Mouse (Mus musculus) spleen, adult 2 months (tissue): Measurements from ENCODE around the gene Fam189a1.

Experiments used
- CTCF ChIP-seq: fragments of 200-500 bp; IDR thresholded peaks from 2 replicates; pipeline ENCODE4 v1.5.1; 2011; ENCODE audit warnings: mild to moderate bottlenecking, inconsistent platforms; ENCODE audit not compliant: insufficient read depth, insufficient read length, insufficient replicate concordance; ENCODE audit errors: extremely low read depth
- POLR2A ChIP-seq: fragments of 200-500 bp; IDR thresholded peaks from 2 replicates; pipeline ENCODE4 v1.6.1; 2011; ENCODE audit warnings: low read depth, low read length, inconsistent platforms

- TF ChIP-seq CTCF, result no peak
- no peak for TF ChIP-seq POLR2A
Observed at GRCm38 (mm10) chr7:65156514-65156911, at the start of gene Fam189a1.
